Mouse (Mus musculus) E14TG2a.4 (cell line): ENCODE data around the gene Syne1.

Experiments used
- CTCF ChIP-seq: conservative IDR thresholded peaks from 2 replicates; pipeline ENCODE4 v1.5.1; 2014; ENCODE audit warnings: low read length
- NANOG ChIP-seq: IDR thresholded peaks from 2 replicates; pipeline ENCODE4 v1.6.1; 2014; ENCODE audit warnings: borderline replicate concordance, low read length, mixed read lengths
- POU5F1 ChIP-seq: IDR thresholded peaks from 2 replicates; pipeline ENCODE4 v1.6.1; 2014; ENCODE audit warnings: low read length, borderline replicate concordance

GRCm38 (mm10) chr10:5594457-5594856, 43.2 kb upstream of the Syne1 start:
- TF ChIP-seq CTCF (no peak), NANOG (no peak), POU5F1 (no peak)
